8 mouse cellular contexts compared by ENCODE assay signal in genomic region chr11:102393238-102393634, GRCm38 (mm10). TPM values are rescaled to one million over a fixed set of nuclear protein-coding genes. Genes with fewer than 3 reads are reported as not detected.
DNase-seq lines count a peak whose midpoint lies in the region; ATAC-seq and TF ChIP-seq lines count a peak whose summit lies in the region.

TSS of gene Rundc3a (plus strand) at chr11:102393403.

- no peaks in the 10 kb centered on the region for H3K27me3 ChIP-seq in ES-Bruce4 (ENCODE audit: control insufficient read depth, insufficient read depth, low read length, poor library complexity, severe bottlenecking)
- no peaks in the 10 kb centered on the region for H3K27me3 ChIP-seq in forebrain, embryonic 16.5 days (replicated peaks; ENCODE audit: control insufficient read depth, insufficient read depth, low read length)
- H3K27me3 ChIP-seq in hindbrain, embryonic 11.5 days (ENCODE audit: control insufficient read depth, insufficient read depth, low read length), result no peaks in the 10 kb centered on the region
- H3K27me3 ChIP-seq in lung, embryonic 15.5 days, result peaks cover 34% of the 10 kb centered on the region

- peaks cover 5% of the 10 kb centered on the region for H3K4me1 ChIP-seq in ES-Bruce4 (ENCODE audit: control insufficient read depth, insufficient read depth, low read length)
- H3K4me1 ChIP-seq in forebrain, embryonic 16.5 days (replicated peaks; ENCODE audit: control insufficient read depth, insufficient read depth, low read length), result peaks cover 41% of the 10 kb centered on the region
- H3K4me1 ChIP-seq in hindbrain, embryonic 11.5 days (replicated peaks; ENCODE audit: control insufficient read depth, insufficient read depth, low read length), result peaks cover 11% of the 10 kb centered on the region; the same call in 1 of the 2 replicates
- H3K4me1 ChIP-seq in lung, embryonic 15.5 days, result peaks cover 17% of the 10 kb centered on the region

- H3K4me3 ChIP-seq in ES-Bruce4 (ENCODE audit: low read depth, low read length), result peak within 1 kb of the TSS; percentile 80
- H3K4me3 ChIP-seq in forebrain, embryonic 16.5 days (replicated peaks; ENCODE audit: low read length), result peak within 1 kb of the TSS; percentile 92
- H3K4me3 ChIP-seq in hindbrain, embryonic 11.5 days (ENCODE audit: low read depth, low read length), result peak within 1 kb of the TSS; percentile 63
- H3K4me3 ChIP-seq in lung, embryonic 15.5 days, result peak within 1 kb of the TSS; percentile 39

- TF ChIP-seq POLR2A in ES-Bruce4 (IDR thresholded peaks at IDR 0.05; ENCODE audit: insufficient read depth, low read length), result peak; percentile 19

- TF ChIP-seq CTCF in ES-Bruce4 (IDR thresholded peaks at IDR 0.05; ENCODE audit: low read depth, low read length), result no peak

- H3K9ac ChIP-seq in ES-Bruce4 (ENCODE audit: low read depth, poor library complexity, severe bottlenecking), result peak within 1 kb of the TSS; percentile 37
- H3K9ac ChIP-seq in forebrain, embryonic 16.5 days (replicated peaks; ENCODE audit: low read depth, low read length), result peak within 1 kb of the TSS; percentile 95
- peak within 1 kb of the TSS; percentile 76 for H3K9ac ChIP-seq in hindbrain, embryonic 11.5 days (ENCODE audit: low read depth, low read length)
- peak within 1 kb of the TSS; percentile 32; the same call in 1 of the 2 replicates for H3K9ac ChIP-seq in lung, embryonic 15.5 days

- TF ChIP-seq EP300 in ES-Bruce4 (IDR thresholded peaks at IDR 0.05; ENCODE audit: insufficient read depth, low read depth, low read length), result no peak

- 0% methylated on average over 27 of the region's 34 CpGs for WGBS in forebrain, embryonic 16.5 days
- WGBS in hindbrain, embryonic 11.5 days, result under 1% methylated on average over 31 of the region's 34 CpGs
- WGBS in lung, embryonic 15.5 days, result under 1% methylated on average over 34 of the region's 34 CpGs

- H3K4me2 ChIP-seq in forebrain, embryonic 16.5 days (ENCODE audit: low read length), result peak within 1 kb of the TSS; percentile 76
- H3K4me2 ChIP-seq in hindbrain, embryonic 11.5 days (replicated peaks; ENCODE audit: low read depth, low read length), result peak within 1 kb of the TSS; percentile 73
- H3K4me2 ChIP-seq in lung, embryonic 15.5 days, result peak within 1 kb of the TSS; percentile 93

- no peaks in the 10 kb centered on the region for H3K9me3 ChIP-seq in ES-Bruce4 (replicated peaks; ENCODE audit: control insufficient read depth, insufficient read depth, low read length, poor library complexity, severe bottlenecking)
- no peaks in the 10 kb centered on the region for H3K9me3 ChIP-seq in forebrain, embryonic 16.5 days (ENCODE audit: control insufficient read depth, low read length)
- H3K9me3 ChIP-seq in hindbrain, embryonic 11.5 days (ENCODE audit: control insufficient read depth, low read length), result no peaks in the 10 kb centered on the region
- no peaks in the 10 kb centered on the region for H3K9me3 ChIP-seq in lung, embryonic 15.5 days

- ATAC-seq in forebrain, embryonic 16.5 days, result peak; percentile 96
- peak; percentile 92 for ATAC-seq in hindbrain, embryonic 11.5 days (ENCODE audit: low FRiP score)
- ATAC-seq in lung, embryonic 15.5 days (ENCODE audit: borderline replicate concordance, extremely low read depth, low FRiP score, low TSS enrichment), result peak; percentile 75

- no peaks in the 10 kb centered on the region for H3K36me3 ChIP-seq in ES-Bruce4 (ENCODE audit: control insufficient read depth, insufficient read depth, low read length, poor library complexity, severe bottlenecking)
- H3K36me3 ChIP-seq in forebrain, embryonic 16.5 days (ENCODE audit: control insufficient read depth, insufficient read depth), result no peaks in the 10 kb centered on the region
- no peaks in the 10 kb centered on the region for H3K36me3 ChIP-seq in hindbrain, embryonic 11.5 days (ENCODE audit: control insufficient read depth, insufficient read depth, low read length)
- no peaks in the 10 kb centered on the region for H3K36me3 ChIP-seq in lung, embryonic 15.5 days

- H3K27ac ChIP-seq in ES-Bruce4 (ENCODE audit: insufficient read depth, low read length), result peak within 1 kb of the TSS; percentile 51
- H3K27ac ChIP-seq in forebrain, embryonic 16.5 days (ENCODE audit: low read length), result peak within 1 kb of the TSS; percentile 97
- H3K27ac ChIP-seq in hindbrain, embryonic 11.5 days (ENCODE audit: low read depth, low read length), result peak within 1 kb of the TSS; percentile 90
- H3K27ac ChIP-seq in lung, embryonic 15.5 days, result no peak within 1 kb of the TSS

- DNase-seq in c-Kit-positive CD71-positive TER-119-negative erythroid progenitor cells, embryonic 14.5 days (ENCODE audit: low read depth), result peak; percentile 53
- peak; percentile 96 for DNase-seq in hindbrain, embryonic 11.5 days (ENCODE audit: low spot score)
- peak; percentile 94 for DNase-seq in layer of hippocampus, adult 9-11 months
- peak; percentile 54 for DNase-seq in ovary, postnatal 10 days (ENCODE audit: low spot score)
- DNase-seq in thymus, postnatal 10 days (ENCODE audit: low spot score in 2 of 2), result peak; percentile 82 to 92

RNA-seq across cellular contexts. Expression of gene Rundc3a, which starts in this region (rescaled TPM):
- 7.0 and 9.5 TPM in 2 replicates for polyA plus RNA-seq in ES-Bruce4 (2011; ENCODE audit: insufficient read depth, insufficient read length, low read depth, missing spikeins)
- polyA plus RNA-seq in forebrain, embryonic 16.5 days (2015; fragmentation: Nextera tagmentation; extraction: Ambion mirVana), result 129 and 156 TPM in 2 replicates
- 43.3 and 47.8 TPM in 2 replicates for polyA plus RNA-seq in hindbrain, embryonic 11.5 days (2014; fragmentation: Nextera tagmentation; extraction: Ambion mirVana)
- polyA plus RNA-seq in lung, embryonic 15.5 days (2015; fragmentation: Nextera tagmentation; extraction: Ambion mirVana), result 1.6 and 2.0 TPM in 2 replicates

Comparison
In these comparisons a context has a peak if more than half of its experiments do, and no peak if none do; other contexts are left out.
1. H3K4me3 ChIP-seq: peak in every context shown above with its lines; median percentile 92 in forebrain, embryonic 16.5 days; 80 in ES-Bruce4; 63 in hindbrain, embryonic 11.5 days; 39 in lung, embryonic 15.5 days.
2. H3K9ac ChIP-seq: peak in every context shown above with its lines; median percentile 95 in forebrain, embryonic 16.5 days; 76 in hindbrain, embryonic 11.5 days; 37 in ES-Bruce4; 32 in lung, embryonic 15.5 days.